Mouse (Mus musculus): ENCODE results near the gene Crk.

Crk gene

DNA sequence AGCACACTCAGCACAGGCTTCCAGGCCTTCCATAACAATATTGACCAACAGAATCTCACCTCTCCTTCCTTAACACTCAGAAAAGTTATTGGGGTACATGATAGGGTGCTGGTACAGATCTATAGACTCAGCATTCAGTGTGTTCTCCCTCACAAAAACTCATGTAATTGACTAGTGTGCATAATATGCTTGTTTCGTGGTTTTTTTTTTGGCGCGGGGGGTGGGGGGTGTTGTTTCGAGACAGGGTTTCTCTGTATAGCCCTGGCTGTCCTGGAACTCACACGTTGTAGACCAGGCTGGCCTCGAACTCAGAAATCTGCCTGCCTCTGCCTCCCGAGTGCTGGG is 59.4 kb downstream of the Crk start:
- no peak for DNase-seq (ENCODE audit: low spot score)

DNA sequence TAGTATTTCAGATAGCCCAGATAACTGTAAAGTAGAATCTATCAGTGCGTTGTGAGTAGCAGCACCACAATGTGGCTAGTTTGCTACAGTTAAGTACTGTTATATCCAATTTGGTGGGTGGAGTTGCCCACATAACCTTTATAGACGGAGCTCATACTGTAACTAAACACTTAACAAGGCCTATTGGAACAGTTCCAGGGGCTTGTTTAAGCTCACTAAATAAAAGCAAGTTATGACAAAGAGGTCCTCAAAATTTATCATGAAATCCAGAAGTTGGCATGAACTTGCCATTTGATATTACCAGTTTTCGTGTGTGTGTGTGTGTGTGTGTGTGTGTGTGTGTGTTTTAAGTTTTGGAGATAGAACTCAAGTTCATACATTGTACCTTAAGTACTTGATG is 61.1 kb downstream of the Crk start:
- DNase-seq (ENCODE audit: low spot score) = no peak

DNA sequence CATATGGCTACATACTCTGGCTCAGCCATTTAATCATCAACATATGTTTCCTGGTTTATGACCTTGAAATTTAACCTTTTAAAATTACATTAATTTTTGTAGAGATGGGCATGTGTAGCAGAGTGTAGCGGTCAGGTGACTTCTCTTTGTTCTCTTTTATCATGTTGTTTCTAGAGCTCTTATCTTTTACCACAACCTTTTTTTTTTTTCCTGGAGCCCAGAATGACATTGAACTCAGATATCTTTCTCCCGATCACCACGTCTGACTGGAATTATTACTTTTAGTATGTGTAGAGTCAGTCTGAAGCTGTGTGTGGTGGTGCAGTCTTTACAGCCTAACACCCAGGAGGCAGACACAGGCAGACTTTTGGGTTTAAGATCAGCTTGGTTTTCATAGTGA is 62.6 kb downstream of the Crk start:
- DNase-seq (ENCODE audit: low spot score) = no peak

DNA sequence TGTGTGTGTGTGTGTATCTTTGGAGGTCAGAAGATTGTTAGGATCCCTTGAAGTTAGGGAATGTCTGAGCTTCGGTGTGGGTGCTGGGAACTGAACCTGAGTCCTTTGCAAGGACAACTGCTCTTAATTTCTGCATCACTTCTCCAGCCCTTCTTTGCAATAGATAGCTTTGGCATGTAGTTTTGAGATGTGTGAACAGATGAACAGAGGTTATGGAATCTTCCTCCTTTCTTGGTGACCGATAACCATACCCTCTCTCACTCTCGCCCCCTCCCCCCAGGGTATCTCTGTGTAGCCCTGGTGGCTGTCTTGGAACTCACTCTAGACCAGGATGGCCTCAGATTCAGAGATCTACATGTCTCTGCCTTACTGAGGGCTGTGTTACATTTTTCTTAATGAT is 65.7 kb downstream of the Crk start:
- DNase-seq (ENCODE audit: low spot score) = no peak

DNA sequence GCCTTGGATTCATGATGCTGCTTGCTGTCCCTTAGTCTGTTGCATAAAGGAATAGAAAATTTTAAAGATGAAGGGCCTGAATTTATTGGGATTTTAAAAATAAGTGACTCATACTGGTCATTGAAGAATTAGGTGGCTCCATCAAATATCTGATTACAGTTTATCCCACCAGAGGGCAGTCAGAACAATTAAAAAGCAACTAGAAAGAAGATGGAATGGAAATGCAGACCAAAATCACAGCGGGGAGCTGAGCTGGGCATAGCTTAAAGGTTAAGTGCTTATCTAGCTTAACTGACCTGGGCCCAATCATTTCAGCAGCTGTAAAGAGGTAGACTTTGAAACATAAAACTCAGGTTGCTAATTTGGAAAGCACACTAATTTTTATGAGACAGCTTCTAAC is 71.5 kb downstream of the Crk start:
- no peak for DNase-seq (ENCODE audit: low spot score)

DNA sequence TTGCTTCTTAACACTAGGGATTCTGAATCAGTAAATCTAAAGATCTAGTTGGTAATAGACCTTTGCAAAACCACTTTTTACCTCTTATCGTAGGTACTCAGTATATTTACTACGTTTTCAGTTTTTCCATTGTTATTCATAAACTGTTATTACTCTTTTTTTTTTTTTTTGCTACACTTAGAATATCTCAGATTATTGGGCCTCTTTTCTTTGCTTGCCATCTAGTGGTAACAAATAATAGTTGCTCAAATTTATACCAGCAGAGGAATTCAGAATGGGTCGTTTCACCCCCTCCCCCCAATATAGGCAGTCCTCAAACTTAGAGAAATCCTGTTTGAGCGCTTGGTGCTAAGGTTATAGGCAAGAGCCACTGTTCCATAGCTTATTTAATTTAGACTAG is 72.0 kb downstream of the Crk start:
- DNase-seq (ENCODE audit: low spot score) = no peak
